Mouse (Mus musculus) kidney, postnatal 0 days (tissue): ENCODE measurements around the gene Htatip2. TPM values are rescaled to one million over a fixed set of nuclear protein-coding genes. Genes with fewer than 3 reads are reported as not detected.
A peak's percentile ranks its signal among the peaks of the same experiment; 100 is the strongest.

ENCODE experiments used
- ATAC-seq: fragments of 200-750 bp; cut with Nextera tagmentation; replicated peaks from 2 replicates; pipeline ENCODE4 v1.8.0; 2017; ENCODE audit warnings: low read depth, moderate number of reproducible peaks, moderate TSS enrichment, moderate library complexity; ENCODE audit not compliant: low FRiP score
- DNase-seq: peaks from one replicate; pipeline ENCODE4 v3.0.0-alpha.2; 2016; ENCODE audit warnings: low spot score
- H3K27ac ChIP-seq: fragments of 300-500 bp; sonication (generic); 2 replicates; pipeline ENCODE4 v1.5.1; 2014; ENCODE audit warnings: mild to moderate bottlenecking
- H3K27me3 ChIP-seq: fragments of 300-500 bp; sonication (generic); 2 replicates; pipeline ENCODE4 v1.6.1; 2014; ENCODE audit warnings: low read length, mixed read lengths; ENCODE audit not compliant: insufficient read depth
- H3K36me3 ChIP-seq: fragments of 300-500 bp; sonication (generic); 2 replicates; pipeline ENCODE4 v1.6.1; 2014; ENCODE audit warnings: low read length, mixed read lengths; ENCODE audit not compliant: insufficient read depth
- H3K4me1 ChIP-seq: fragments of 300-500 bp; sonication (generic); replicated peaks from 2 replicates; pipeline ENCODE4 v1.6.1; 2014; ENCODE audit warnings: antibody characterized with exemption, low read length, mixed read lengths; ENCODE audit not compliant: insufficient read depth
- H3K4me2 ChIP-seq: fragments of 300-500 bp; sonication (generic); 2 replicates; pipeline ENCODE4 v1.6.1; 2014; ENCODE audit warnings: mild to moderate bottlenecking, low read length, moderate library complexity, mixed read lengths
- H3K4me3 ChIP-seq: fragments of 300-500 bp; sonication (generic); replicated peaks from 2 replicates; pipeline ENCODE4 v1.5.1; 2014; ENCODE audit warnings: low read depth, low read length
- H3K9ac ChIP-seq: fragments of 300-500 bp; sonication (generic); 2 replicates; pipeline ENCODE4 v1.6.1; 2014; ENCODE audit warnings: low read depth, low read length
- H3K9me3 ChIP-seq: fragments of 300-500 bp; sonication (generic); replicated peaks from 2 replicates; pipeline ENCODE4 v1.6.1; 2016; ENCODE audit warnings: low read length, inconsistent platforms, mixed read lengths
- CTCF ChIP-seq: IDR thresholded peaks from 2 replicates; pipeline ENCODE4 v1.5.1; 2016; ENCODE audit warnings: antibody characterized with exemption, low read depth, mild to moderate bottlenecking, moderate library complexity
- WGBS: fragments of 180-500 bp; shearing (Covaris S2); extraction: QIAGEN DNeasy Blood & Tissue Kit; methylation state at CpG from one replicate; pipeline ENCODE4 v1.1.7; 2014; 5-methylcytosine and 5-hydroxymethylcytosine counted together
- polyA plus RNA-seq: library from polyadenylated mRNA; unstranded; fragments of >200 nt; fragmentation: Nextera tagmentation; extraction: Ambion mirVana; gene quantifications from 2 replicates; pipeline ENCODE4 v1.2.1, GENCODE M21; 2015

Gene Htatip2
- polyA plus RNA-seq, 1 experiment from 2014 or later = 12.6 TPM

DNA sequence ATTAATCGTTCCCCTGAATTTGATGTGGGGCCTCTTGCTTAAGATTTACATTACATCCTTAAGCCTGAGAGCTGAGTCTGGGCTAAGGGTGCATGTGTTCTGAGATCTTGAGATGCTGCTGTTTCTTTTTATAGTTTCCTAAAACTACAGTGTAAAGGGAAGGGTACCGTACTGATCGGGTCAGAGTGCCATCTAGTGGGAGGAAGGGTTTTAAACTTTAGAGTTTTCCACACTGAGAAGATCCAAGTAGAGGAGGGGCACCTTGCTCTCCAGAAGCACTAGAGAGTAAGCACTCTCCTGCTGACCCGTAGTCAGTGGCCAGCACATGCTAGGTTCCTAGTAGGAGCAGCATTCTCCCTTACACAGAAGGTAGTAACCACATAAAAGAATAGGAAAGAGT, 52.4 kb downstream of the Htatip2 start:
- peak; percentile 63 for DNase-seq
- Histone ChIP-seq H3K4me2 (no peak overlapping the region), H3K27me3 (no peaks in the 10 kb centered on the region), H3K36me3 (0 out of 2 replicates have a peak, but pooled peaks cover 6% of the 10 kb centered on the region), H3K9ac (no peak overlapping the region), H3K27ac (no peak overlapping the region), H3K9me3 (no peaks in the 10 kb centered on the region), H3K4me3 (no peak overlapping the region), H3K4me1 (no peaks in the 10 kb centered on the region)
- ATAC-seq = no peak
- peak; percentile 68 for TF ChIP-seq CTCF
- 39% methylated on average over 4 of the region's 4 CpGs for WGBS

GRCm38 (mm10) chr7:49819393-49819792, 60.5 kb downstream of the Htatip2 start:
- 65% methylated on average over 4 of the region's 4 CpGs for WGBS
- Histone ChIP-seq H3K36me3 (peaks cover 8% of the 10 kb centered on the region; the same call in 1 of the 2 replicates), H3K4me2 (no peak overlapping the region), H3K27me3 (no peaks in the 10 kb centered on the region), H3K27ac (no peak overlapping the region), H3K9ac (no peak overlapping the region), H3K9me3 (no peaks in the 10 kb centered on the region), H3K4me1 (no peaks in the 10 kb centered on the region), H3K4me3 (no peak overlapping the region)
- DNase-seq (no peak), ATAC-seq (no peak)
- no peak for TF ChIP-seq CTCF

GRCm38 (mm10) chr7:49821370-49821769, 62.5 kb downstream of the Htatip2 start:
- Histone ChIP-seq H3K4me1 (no peaks in the 10 kb centered on the region), H3K4me3 (no peak overlapping the region), H3K36me3 (peaks cover 9% of the 10 kb centered on the region), H3K27ac (no peak overlapping the region), H3K9ac (no peak overlapping the region), H3K27me3 (no peaks in the 10 kb centered on the region), H3K9me3 (no peaks in the 10 kb centered on the region), H3K4me2 (no peak overlapping the region)
- WGBS = 66% methylated on average over 1 of the region's 1 CpGs
- DNase-seq (no peak), ATAC-seq (no peak)
- TF ChIP-seq CTCF = no peak

DNA sequence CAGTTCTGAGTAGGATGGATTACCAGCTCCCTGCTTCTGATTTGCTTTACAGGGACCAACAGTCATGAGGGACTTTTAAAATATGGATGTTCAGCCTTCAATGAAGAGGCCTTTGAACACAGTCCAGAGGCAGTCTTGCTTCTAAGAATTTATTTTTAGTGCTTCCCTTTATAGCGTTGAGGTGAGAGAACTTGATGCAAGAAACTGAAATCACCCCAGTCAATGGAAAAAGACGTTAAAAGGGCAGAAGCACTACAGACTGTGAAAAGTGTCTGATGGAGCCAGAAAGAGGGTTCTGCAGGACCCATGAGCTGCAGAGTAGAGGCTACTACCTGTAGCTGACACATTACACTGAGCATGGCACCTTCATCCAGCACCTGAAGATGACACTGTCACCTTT, 63.1 kb downstream of the Htatip2 start:
- H3K27me3 ChIP-seq = no peaks in the 10 kb centered on the region
- no peak for TF ChIP-seq CTCF
- no peak overlapping the region for H3K4me3 ChIP-seq
- no peaks in the 10 kb centered on the region for H3K4me1 ChIP-seq
- H3K27ac ChIP-seq = no peak overlapping the region
- no peak overlapping the region for H3K9ac ChIP-seq
- no peaks in the 10 kb centered on the region for H3K9me3 ChIP-seq
- no peak for DNase-seq
- H3K4me2 ChIP-seq = no peak overlapping the region
- WGBS = 63% methylated on average over 2 of the region's 2 CpGs
- H3K36me3 ChIP-seq = peaks cover 11% of the 10 kb centered on the region
- ATAC-seq = no peak

Other genes with a start within 250 kb of the Htatip2 start
- not detected in 2 replicates for gene Dbx1, start 122.3 kb upstream of the Htatip2 start, polyA plus RNA-seq
- gene Prmt3, start 19.2 kb downstream of the Htatip2 start, polyA plus RNA-seq = 50.7 and 52.3 TPM in 2 replicates
- gene Slc6a5, start 151.0 kb downstream of the Htatip2 start, polyA plus RNA-seq = not detected in 2 replicates
- 7.4 and 7.7 TPM in 2 replicates for gene Nell1, start 215.7 kb downstream of the Htatip2 start, polyA plus RNA-seq